Mouse (Mus musculus): ENCODE measurements around the gene Htr2a. TPM values are rescaled to one million over a fixed set of nuclear protein-coding genes. Genes with fewer than 3 reads are reported as not detected.

Htr2a gene
- polyA plus RNA-seq, 1 experiment, result 0.19 TPM

DNA sequence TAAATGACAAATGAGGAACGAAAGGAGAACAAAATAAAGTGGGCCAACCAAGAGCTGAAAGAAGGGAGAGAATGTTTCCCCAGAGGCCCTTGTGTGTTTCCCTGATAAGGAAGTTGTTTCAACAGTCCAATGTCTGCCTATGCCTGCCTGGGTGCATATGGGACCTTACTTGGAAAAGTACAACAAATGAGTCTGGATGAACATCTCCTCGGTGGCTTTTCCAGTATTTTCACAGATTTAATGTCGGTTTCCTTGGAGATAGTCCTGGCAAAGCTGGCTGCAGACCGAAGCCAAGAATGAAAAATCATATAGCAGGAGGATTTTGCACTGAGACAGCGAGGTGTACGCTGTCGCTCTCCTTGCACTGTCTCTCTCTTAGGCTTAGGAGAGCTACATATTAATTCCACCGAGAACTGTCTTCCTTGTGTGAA lies 18.8 kb downstream of the Htr2a start:
- no peak for DNase-seq (ENCODE audit: low read depth in 1 of 2, low spot score in 2 of 2)
- TF ChIP-seq CTCF (IDR thresholded peaks at IDR 0.05; ENCODE audit: extremely low read depth, insufficient read depth, insufficient read length, insufficient replicate concordance), result no peak
- no peak for TF ChIP-seq POLR2A (IDR thresholded peaks at IDR 0.05; ENCODE audit: low read depth, low read length)
- Histone ChIP-seq H3K36me3 (ENCODE audit: control insufficient read depth, insufficient read depth, low read length) (no peaks in the 10 kb centered on the region), H3K27me3 (ENCODE audit: control insufficient read depth, insufficient read depth, low read length) (no peaks in the 10 kb centered on the region), H3K4me1 (ENCODE audit: control insufficient read depth, insufficient read depth, insufficient read length) (no peaks in the 10 kb centered on the region), H3K4me3 (ENCODE audit: extremely low read depth, insufficient read depth, insufficient read length) (no peak overlapping the region), H3K27ac (ENCODE audit: insufficient read depth, low read length) (no peak overlapping the region)
- 76% methylated on average over 8 of the region's 8 CpGs for WGBS

DNA sequence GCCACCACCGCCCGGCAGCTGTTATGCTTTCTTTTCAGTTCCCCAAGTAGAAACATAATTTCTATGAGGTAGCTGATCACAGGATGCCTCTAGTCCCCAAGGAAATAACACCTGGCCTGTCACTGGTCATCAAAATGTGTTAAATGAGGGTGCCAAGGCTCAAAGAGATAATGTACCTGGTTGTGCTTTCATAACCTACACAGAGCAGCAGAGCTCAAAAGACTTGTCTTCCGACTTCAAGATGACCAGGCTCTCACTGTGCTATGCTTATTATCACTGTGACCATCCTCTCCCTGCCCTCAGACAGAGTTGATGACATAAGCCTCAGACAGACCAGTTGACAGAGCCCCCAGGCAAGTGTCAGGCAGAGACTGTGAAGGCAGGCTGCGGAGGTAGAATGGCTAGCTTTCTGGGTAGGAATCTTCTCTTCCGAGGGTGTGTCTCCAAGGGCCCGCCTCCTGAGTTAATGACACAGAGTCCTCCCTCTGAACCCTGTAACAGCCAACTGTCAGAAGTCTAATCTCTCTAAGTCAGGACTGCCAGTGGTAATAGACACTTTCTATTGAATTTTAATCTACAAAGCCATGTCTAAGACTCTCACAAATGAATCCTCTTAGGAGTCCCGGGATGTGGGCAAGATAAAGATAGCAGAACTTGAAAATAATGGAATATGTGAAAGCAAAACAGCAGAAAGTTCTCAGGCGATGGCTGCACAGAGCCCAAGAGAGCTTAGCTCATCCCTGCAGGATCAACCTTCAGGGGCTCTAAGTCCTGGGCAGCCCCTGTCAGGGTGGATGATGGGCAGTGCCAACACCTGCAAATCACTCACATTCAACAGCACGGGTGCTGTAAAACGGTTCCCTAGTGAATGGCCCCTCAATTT lies 31.7 kb downstream of the Htr2a start:
- Histone ChIP-seq H3K27ac (ENCODE audit: insufficient read depth, low read length) (no peak overlapping the region), H3K27me3 (ENCODE audit: control insufficient read depth, insufficient read depth, low read length) (no peaks in the 10 kb centered on the region), H3K4me3 (ENCODE audit: extremely low read depth, insufficient read depth, insufficient read length) (no peak overlapping the region), H3K36me3 (ENCODE audit: control insufficient read depth, insufficient read depth, low read length) (no peaks in the 10 kb centered on the region), H3K4me1 (ENCODE audit: control insufficient read depth, insufficient read depth, insufficient read length) (no peaks in the 10 kb centered on the region)
- TF ChIP-seq POLR2A (IDR thresholded peaks at IDR 0.05; ENCODE audit: low read depth, low read length), result no peak
- no peak for TF ChIP-seq CTCF (IDR thresholded peaks at IDR 0.05; ENCODE audit: extremely low read depth, insufficient read depth, insufficient read length, insufficient replicate concordance)
- 78% methylated on average over 10 of the region's 10 CpGs for WGBS
- no peak for DNase-seq (ENCODE audit: low read depth in 1 of 2, low spot score in 2 of 2)

DNA sequence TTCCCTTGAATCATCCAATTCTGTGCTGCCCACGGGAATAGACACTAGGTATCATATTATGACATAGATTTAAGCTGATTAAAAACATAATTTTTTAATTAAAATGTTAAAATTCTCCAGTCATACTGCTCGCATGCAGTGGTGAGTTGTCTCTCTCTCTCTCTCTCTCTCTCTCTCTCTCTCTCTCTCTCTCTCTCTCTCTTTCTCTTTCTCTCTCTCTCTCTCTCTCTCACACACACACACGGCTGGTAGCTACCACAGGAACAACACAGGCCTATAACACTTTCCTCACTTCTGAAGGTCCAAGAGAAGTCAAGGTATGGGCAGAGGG lies 32.3 kb downstream of the Htr2a start:
- no peak for DNase-seq (ENCODE audit: low read depth in 1 of 2, low spot score in 2 of 2)
- no peak overlapping the region for H3K4me3 ChIP-seq (ENCODE audit: extremely low read depth, insufficient read depth, insufficient read length)
- H3K4me1 ChIP-seq (ENCODE audit: control insufficient read depth, insufficient read depth, insufficient read length), result no peaks in the 10 kb centered on the region
- H3K27ac ChIP-seq (ENCODE audit: insufficient read depth, low read length), result no peak overlapping the region
- no peaks in the 10 kb centered on the region for H3K36me3 ChIP-seq (ENCODE audit: control insufficient read depth, insufficient read depth, low read length)
- 78% methylated on average over 3 of the region's 3 CpGs for WGBS
- no peaks in the 10 kb centered on the region for H3K27me3 ChIP-seq (ENCODE audit: control insufficient read depth, insufficient read depth, low read length)
- no peak for TF ChIP-seq CTCF (IDR thresholded peaks at IDR 0.05; ENCODE audit: extremely low read depth, insufficient read depth, insufficient read length, insufficient replicate concordance)
- no peak for TF ChIP-seq POLR2A (IDR thresholded peaks at IDR 0.05; ENCODE audit: low read depth, low read length)

DNA sequence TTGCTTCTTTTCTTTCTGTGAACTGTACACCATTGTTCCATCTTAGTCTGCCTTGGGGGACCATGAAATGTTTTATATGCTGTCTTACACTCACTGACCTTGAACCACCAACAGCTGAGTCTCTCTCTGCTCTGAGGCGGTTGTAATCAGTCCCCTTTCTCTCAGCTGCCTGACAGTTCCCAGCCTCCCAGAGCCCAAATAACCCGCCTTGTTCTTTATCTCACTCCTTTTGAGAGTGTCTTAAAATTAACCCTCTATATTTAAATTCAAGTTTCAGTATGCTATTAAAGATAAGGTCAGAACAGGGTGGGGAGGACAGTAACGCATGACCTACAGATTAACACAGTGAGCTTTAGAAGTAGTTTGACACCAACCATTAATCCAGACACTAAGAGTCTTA lies 32.9 kb downstream of the Htr2a start:
- Histone ChIP-seq H3K36me3 (ENCODE audit: control insufficient read depth, insufficient read depth, low read length) (no peaks in the 10 kb centered on the region), H3K4me3 (ENCODE audit: extremely low read depth, insufficient read depth, insufficient read length) (no peak overlapping the region), H3K4me1 (ENCODE audit: control insufficient read depth, insufficient read depth, insufficient read length) (no peaks in the 10 kb centered on the region), H3K27ac (ENCODE audit: insufficient read depth, low read length) (no peak overlapping the region), H3K27me3 (ENCODE audit: control insufficient read depth, insufficient read depth, low read length) (no peaks in the 10 kb centered on the region)
- DNase-seq (ENCODE audit: low read depth in 1 of 2, low spot score in 2 of 2), result no peak
- TF ChIP-seq CTCF (IDR thresholded peaks at IDR 0.05; ENCODE audit: extremely low read depth, insufficient read depth, insufficient read length, insufficient replicate concordance) (no peak), POLR2A (IDR thresholded peaks at IDR 0.05; ENCODE audit: low read depth, low read length) (no peak)
- 76% methylated on average over 3 of the region's 3 CpGs for WGBS

DNA sequence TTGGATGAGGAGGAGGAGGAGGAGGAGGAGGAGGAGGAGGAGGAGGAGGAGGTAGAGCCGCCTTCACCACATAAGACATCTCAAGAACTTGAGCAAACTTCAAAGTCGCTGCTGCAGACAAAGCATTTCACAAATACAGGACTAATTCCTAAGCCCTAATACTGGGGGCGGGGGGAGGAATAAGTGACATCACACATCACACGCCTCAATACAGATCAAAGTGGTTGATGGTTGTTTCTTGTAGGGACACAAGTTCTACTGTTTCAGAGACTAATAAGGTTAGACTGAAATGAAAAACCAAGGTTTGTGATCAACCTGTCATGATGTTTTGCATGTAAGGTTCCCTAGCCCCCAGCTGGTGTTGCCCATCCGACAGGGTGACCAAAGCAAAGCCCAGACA lies 39.2 kb downstream of the Htr2a start:
- TF ChIP-seq POLR2A (IDR thresholded peaks at IDR 0.05; ENCODE audit: low read depth, low read length), result no peak
- TF ChIP-seq CTCF (IDR thresholded peaks at IDR 0.05; ENCODE audit: extremely low read depth, insufficient read depth, insufficient read length, insufficient replicate concordance), result no peak
- Histone ChIP-seq H3K27me3 (ENCODE audit: control insufficient read depth, insufficient read depth, low read length) (no peaks in the 10 kb centered on the region), H3K4me3 (ENCODE audit: extremely low read depth, insufficient read depth, insufficient read length) (no peak overlapping the region), H3K4me1 (ENCODE audit: control insufficient read depth, insufficient read depth, insufficient read length) (no peaks in the 10 kb centered on the region), H3K36me3 (ENCODE audit: control insufficient read depth, insufficient read depth, low read length) (no peaks in the 10 kb centered on the region), H3K27ac (ENCODE audit: insufficient read depth, low read length) (no peak overlapping the region)
- WGBS, result 84% methylated on average over 5 of the region's 5 CpGs
- no peak for DNase-seq (ENCODE audit: low read depth in 1 of 2, low spot score in 2 of 2)

DNA sequence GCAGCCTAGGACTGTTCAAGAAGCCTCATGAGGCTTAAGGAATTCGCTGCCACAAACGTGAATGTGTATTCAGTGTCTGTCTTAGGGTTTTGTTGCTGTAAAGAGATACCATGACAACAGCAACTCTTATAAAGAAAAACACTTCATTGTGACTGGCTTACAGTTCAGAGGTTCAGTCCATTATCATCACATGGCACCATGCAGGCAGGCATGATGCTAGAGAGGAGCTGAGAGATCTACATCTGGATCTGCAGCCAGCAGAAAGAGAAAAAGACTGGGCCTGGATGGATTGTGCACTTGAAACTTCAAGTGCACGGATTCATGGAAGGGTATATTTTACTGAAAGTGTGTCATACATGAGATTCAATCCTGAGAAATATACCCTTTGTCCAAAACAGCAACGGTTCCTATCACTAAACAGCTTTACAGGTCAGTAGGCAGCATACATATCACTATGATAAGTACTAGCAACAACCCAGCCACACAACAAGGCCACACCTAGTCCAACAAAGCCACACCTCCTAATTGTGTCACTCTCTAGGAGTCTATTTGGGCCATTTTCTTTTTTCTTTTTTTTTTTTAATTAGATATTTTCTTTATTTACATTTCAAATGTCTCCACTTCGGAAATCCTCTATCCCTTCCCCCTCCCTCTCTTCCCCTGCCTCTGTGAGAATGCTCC lies 43.8 kb downstream of the Htr2a start:
- Histone ChIP-seq H3K4me1 (ENCODE audit: control insufficient read depth, insufficient read depth, insufficient read length) (no peaks in the 10 kb centered on the region), H3K27me3 (ENCODE audit: control insufficient read depth, insufficient read depth, low read length) (no peaks in the 10 kb centered on the region), H3K36me3 (ENCODE audit: control insufficient read depth, insufficient read depth, low read length) (no peaks in the 10 kb centered on the region), H3K27ac (ENCODE audit: insufficient read depth, low read length) (no peak overlapping the region), H3K4me3 (ENCODE audit: extremely low read depth, insufficient read depth, insufficient read length) (no peak overlapping the region)
- WGBS, result 84% methylated on average over 5 of the region's 5 CpGs
- DNase-seq (ENCODE audit: low read depth in 1 of 2, low spot score in 2 of 2), result no peak
- TF ChIP-seq POLR2A (IDR thresholded peaks at IDR 0.05; ENCODE audit: low read depth, low read length) (no peak), CTCF (IDR thresholded peaks at IDR 0.05; ENCODE audit: extremely low read depth, insufficient read depth, insufficient read length, insufficient replicate concordance) (no peak)

DNA sequence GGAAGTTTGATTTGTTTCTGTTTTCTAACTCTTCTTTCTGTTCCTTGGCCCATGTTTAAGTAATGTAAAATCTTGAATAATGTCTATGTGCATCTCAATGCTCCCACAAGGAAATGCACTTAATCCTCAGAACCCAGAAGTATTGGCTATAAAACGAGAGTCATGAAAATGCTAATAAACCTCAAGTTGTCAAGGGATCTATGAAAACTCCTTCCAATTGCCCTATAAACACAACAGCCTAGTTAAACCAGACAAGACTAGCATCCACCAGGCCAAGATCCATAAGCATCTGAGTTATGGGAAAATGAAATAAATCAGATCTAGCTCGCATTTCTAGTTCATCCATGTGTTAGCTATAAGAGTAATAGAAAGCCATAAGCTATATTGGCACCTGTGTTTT lies 51.3 kb downstream of the Htr2a start:
- 91% methylated on average over 2 of the region's 2 CpGs for WGBS
- TF ChIP-seq POLR2A (IDR thresholded peaks at IDR 0.05; ENCODE audit: low read depth, low read length), result no peak
- no peak for TF ChIP-seq CTCF (IDR thresholded peaks at IDR 0.05; ENCODE audit: extremely low read depth, insufficient read depth, insufficient read length, insufficient replicate concordance)
- no peaks in the 10 kb centered on the region for H3K4me1 ChIP-seq (ENCODE audit: control insufficient read depth, insufficient read depth, insufficient read length)

More for the DNA sequence above, 51.3 kb downstream of the Htr2a start:
- Histone ChIP-seq H3K4me3 (ENCODE audit: extremely low read depth, insufficient read depth, insufficient read length) (no peak overlapping the region), H3K36me3 (ENCODE audit: control insufficient read depth, insufficient read depth, low read length) (no peaks in the 10 kb centered on the region), H3K27ac (ENCODE audit: insufficient read depth, low read length) (no peak overlapping the region), H3K27me3 (ENCODE audit: control insufficient read depth, insufficient read depth, low read length) (no peaks in the 10 kb centered on the region)
- DNase-seq (ENCODE audit: low read depth in 1 of 2, low spot score in 2 of 2), result no peak

All from spleen, adult 2 months (tissue).